Mouse (Mus musculus) fat pad, adult 2 months (tissue): ENCODE data around the gene Ncam1.

Experiments
- DNase-seq: peaks from one replicate; pipeline ENCODE4 v3.0.0-alpha.2; 2011; ENCODE audit warnings: low read depth, low spot score; ENCODE audit errors: extremely low read depth

Ncam1 gene

GRCm38 (mm10) chr9:49622928-49623676, 175.6 kb downstream of the Ncam1 start:
- no peak for DNase-seq

DNA sequence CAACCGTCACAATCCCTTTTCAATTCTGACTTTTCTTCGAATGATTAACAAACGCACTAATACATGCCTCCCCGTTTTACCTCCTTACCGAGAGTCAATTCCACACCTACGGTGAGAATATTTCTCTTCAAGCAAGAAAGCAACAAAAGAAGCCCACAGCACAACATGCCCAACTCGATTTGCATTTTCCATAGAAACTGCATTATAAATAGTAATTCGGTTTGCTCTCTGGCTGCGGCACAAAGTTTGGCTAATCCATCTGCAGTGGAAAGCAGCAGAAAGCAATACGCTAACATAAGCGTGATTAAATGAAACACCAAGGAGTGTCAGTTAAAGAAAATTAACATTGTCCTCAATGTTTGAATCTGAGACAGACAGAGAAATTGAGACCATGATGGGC, 177.0 kb downstream of the Ncam1 start:
- no peak for DNase-seq

GRCm38 (mm10) chr9:49618699-49619392, 179.9 kb downstream of the Ncam1 start:
- no peak for DNase-seq

- no peak for DNase-seq
These were observed 180.5 kb downstream of the Ncam1 start for GRCm38 (mm10) chr9:49618266-49618665.

DNA sequence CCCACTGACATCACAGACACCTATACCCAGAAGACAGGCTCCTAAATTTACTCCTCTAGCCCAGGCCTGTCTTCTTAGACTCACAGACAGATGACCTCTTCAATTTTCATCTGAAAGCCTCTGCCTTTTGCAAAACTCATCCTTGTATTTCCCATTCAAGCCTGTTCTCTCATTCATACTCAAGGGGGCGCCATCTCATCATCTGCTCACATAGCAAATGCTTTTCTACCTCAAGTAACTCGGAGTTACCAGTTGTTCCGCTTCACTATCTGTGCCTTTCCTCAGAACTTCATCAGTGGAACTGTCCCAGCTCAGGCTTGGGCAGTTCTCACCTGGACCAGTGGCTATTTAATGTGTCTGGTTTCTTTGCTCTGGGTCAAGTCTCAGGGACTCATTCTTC, 181.5 kb downstream of the Ncam1 start:
- DNase-seq, result no peak

DNA sequence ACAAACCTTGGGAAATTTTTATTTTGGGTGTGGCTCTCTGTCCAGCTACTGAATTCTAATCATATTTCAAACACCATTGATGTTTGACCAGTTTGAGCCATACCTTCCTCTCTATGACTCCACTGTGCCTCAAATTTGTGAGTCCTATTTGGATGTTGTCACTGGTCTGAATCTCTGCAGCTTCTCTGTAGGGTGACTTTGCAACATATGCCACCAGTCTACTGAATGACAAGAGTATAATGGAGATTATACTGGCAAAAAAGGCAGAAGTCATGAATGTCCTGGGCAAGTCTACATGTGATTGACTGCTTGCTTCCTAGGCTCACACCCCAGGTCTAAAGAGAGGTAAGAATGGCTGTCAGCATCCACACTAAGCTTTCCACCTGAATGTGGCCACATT, 186.3 kb downstream of the Ncam1 start:
- DNase-seq, result no peak

DNA sequence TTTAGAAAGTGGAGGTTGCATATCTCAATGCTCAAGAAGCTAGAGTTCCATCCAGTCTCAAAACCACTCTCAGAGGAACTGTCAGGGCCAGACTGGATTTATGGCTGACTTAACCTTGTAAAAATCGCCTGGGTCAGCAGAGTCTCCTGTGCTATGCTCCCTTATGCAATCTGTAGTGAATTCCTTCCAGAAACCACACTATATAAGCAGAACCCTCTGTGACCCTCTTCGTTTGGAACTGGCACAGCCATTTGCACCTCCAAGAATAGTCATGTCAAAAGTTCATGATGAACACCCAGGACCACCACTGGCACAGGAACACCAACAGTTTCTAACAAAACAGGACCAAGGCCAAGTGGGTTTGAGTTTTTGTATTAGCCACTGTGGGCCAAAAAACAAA, 190.5 kb downstream of the Ncam1 start:
- no peak for DNase-seq

DNA sequence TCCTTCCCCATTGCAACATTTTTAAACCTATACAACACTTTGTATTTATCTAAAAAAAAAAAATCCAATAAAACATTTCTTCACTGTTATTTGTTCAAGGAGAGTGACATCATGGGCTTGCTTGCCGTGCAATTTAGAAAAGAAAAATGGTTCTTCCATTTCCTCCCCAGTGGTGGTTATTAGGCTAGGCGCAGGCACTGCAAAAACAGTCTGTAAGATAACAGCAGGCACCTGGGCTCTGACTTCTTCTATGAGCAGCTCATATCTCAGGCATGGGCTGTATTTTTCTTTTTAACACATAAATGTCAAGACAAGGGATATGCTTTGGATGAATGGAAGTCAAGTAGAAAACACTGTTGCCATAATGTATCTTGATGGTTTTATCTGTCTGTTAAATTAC, 192.0 kb downstream of the Ncam1 start:
- no peak for DNase-seq

DNA sequence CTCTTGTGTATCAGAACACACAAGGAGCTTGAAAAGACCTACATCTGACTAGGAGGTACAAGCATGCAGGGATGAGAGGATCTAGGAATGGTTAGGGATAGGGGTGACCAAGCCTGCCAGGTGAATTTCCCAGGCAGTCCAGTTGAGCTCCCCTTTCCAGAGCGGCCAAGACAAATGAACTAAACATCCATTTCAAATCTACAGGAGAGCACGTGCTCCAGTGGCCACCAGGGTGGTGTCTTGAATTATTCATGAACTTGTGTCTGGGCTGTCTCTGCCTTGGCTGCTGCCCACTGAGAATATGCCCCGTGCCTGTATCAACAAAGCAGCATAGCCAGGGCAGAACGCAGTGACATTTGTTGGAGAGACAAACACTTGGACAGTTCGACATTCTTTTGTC, 192.4 kb downstream of the Ncam1 start:
- no peak for DNase-seq

- no peak for DNase-seq
These were observed 192.9 kb downstream of the Ncam1 start for GRCm38 (mm10) chr9:49605791-49606190.

GRCm38 (mm10) chr9:49605351-49605750, 193.4 kb downstream of the Ncam1 start:
- no peak for DNase-seq

DNA sequence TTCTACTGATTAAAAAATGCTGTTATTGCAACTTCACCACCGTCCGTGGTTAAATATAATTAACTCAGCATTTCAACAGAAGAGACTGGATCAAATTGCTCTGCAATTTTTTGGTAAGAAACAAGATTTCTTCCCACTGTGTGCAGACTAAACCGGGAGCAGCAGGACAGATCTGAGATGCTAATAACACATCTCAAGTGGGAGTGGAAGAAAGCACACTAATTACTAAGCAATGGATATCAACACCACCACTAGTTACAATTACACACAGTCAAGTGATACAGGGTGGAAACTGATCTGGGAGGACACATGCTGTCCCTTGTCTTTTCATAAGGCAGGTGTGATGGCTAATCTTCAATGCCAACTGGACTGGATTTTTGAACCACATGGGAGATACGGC, 197.5 kb downstream of the Ncam1 start:
- DNase-seq, result no peak

GRCm38 (mm10) chr9:49595635-49596348, 202.9 kb downstream of the Ncam1 start:
- no peak for DNase-seq

- DNase-seq, result no peak
These were observed 203.7 kb downstream of the Ncam1 start for GRCm38 (mm10) chr9:49594876-49595634.

DNA sequence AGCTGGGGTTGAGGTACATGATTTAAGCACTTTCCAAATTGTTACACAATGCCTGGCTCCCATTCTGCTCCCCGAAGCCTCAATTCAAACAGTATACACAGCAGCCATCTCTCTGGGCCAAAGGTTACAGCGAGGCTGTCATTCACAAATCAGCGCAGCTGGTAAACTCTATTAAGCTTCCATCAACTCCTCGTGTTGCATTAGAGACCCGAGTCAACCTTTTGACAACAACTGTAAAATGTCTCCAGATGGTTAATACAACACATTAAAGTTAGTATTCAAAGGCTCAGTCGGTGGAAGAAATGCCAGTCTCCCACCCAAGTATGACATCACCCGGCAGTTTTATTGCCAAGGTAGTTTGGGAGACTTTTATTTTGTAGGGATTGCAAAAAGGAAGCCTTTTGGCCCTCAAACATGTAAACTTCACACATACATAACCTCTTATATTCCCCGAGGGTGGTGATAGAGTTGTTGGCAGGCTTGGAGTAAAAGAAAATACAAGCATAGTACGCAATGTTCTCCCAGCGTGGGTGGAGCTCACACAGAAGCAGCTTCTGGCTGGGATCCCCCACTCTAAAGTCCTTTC, 204.7 kb downstream of the Ncam1 start:
- DNase-seq, result peak; percentile 92

GRCm38 (mm10) chr9:49592006-49592405, 206.7 kb downstream of the Ncam1 start:
- no peak for DNase-seq

DNA sequence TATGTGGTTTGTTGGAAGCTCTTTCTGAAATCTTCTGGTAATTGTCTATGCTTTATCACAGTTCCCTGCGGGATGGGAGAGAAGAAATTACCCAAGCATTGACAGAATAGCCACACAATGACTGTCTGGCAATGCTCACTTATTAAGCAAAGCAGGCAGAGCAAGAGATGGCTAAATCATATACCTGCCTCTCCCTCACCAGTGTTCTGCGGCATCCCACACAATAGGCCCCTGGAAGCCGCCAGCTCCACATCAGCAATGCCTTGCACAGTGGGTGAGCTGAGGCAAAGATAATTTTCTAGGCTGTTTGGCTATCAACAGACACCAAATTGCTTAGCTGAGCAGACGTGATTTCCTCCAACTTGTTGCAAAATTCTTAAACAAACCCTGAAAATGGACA, 208.5 kb downstream of the Ncam1 start:
- DNase-seq, result no peak

DNA sequence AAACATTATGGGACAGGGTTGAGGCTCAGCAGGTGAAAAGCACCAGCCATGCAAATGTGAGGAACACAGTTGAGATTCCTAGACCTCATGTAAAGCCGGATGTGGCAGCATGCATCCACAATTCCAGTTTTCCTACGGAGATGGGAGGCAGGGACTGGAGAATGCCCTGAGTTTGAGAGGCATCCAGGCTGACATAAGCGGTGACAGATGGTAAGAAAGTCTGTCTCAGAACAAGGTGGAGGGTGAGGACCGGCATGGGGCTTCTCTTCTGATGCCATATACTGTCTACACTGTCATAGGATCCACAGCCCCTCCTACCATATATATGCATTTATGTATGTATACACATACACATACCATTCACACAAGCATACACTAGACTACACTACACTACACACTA, 221.6 kb downstream of the Ncam1 start:
- no peak for DNase-seq

- DNase-seq, result no peak
These were observed 226.8 kb downstream of the Ncam1 start for GRCm38 (mm10) chr9:49571695-49572510.
